Mouse (Mus musculus) T-helper 1 cell (primary cell): ENCODE results near the gene Ddx39b.
"Not testable (repeated sequence)": the region's sequence is repeated elsewhere in the genome, so short reads cannot be mapped to it uniquely, and the experiment has no call there.

Experiments
- in situ Hi-C: fragments of 300-600 bp; cut with MboI, MseI; formaldehyde crosslinking; loops from one replicate; pipeline ENCODE4 v1.15.1; 2025; ENCODE audit warnings: high pct_unique_total_duplicates

Gene Ddx39b

DNA sequence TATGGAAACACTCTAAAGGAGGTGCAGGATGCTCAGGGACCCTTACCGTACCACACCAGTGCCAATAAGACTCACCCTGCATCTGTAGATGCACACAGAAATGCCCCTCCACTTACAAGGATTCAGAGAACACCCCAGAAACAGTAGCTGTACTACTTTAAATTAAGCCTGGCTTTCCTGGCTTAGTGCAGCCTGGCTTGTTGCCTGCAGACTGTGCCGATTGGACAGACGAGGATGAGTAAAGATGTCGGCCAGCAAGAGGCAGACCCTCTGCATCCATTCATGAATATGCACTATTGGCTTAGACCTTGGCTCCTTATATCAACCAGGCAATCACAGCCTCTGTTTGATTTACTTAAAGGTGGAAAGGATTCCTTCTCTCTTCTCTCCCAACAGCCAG, 18.1 kb downstream of the Ddx39b start:
- in situ Hi-C loops = loop anchor here (5.0 kb wide), 1 partner anchor 43 kb away; no protein-coding TSS in a partner anchor

DNA sequence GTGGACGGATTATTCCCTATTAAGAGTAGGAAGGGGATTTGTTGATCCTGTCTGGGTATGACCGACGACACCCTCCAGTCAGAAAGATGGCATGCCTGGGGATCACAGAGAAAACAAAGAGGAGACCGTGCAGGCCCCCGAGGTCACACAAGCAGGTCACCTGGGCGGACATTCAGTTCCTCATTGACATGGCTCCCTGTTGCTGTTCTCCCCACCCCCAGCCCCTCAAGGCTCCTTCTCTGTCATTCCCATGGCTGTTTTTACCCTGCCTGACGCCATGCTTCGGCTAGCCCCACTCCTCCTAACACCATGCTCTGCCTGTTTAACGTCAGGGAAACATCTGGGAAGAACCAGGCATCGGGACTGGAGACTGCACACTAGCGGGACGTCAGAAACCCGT, 20.1 kb downstream of the Ddx39b start:
- in situ Hi-C loops = loop anchor here (5.0 kb wide), 1 partner anchor 41 kb away; no protein-coding TSS in a partner anchor

DNA sequence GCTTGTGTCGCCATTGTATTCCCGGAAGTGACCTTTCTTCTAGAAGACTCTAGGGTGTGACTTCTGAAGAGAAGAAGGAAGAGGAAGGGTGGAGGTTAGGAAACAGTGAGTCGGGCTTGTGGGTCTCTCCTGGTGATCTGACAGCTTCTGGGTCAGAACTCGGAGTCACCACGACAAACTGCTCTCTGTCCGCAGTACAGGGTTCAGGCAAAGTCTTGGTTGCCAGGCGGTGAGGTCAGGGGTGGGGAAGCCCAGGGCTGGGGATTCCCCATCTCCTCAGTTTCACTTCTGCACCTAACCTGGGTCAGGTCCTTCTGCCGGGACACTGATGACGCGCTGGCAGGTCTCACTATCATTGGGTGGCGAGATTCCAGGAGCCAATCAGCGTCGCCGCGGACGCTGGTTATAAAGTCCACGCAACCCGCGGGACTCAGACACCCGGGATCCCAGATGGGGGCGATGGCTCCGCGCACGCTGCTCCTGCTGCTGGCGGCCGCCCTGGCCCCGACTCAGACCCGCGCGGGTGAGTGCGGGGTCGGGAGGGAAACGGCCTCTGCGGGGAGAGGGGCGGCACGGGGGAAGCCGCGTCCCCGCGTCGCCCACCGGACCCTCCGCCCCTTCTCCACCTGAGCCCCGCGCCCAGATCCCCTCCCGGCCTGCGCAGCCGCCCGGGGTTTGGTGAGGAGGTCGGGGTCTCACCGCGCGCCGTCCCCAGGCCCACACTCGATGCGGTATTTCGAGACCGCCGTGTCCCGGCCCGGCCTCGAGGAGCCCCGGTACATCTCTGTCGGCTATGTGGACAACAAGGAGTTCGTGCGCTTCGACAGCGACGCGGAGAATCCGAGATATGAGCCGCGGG, 21.3 kb downstream of the Ddx39b start, which contains the start of gene H2-D1:
Gene H2-D1, plus strand, starts transcription at position 67 of the 859 bp plus-strand sequence.
- in situ Hi-C loops = loop anchor here (5.0 kb wide), 1 partner anchor 39 kb away; no protein-coding TSS in a partner anchor

DNA sequence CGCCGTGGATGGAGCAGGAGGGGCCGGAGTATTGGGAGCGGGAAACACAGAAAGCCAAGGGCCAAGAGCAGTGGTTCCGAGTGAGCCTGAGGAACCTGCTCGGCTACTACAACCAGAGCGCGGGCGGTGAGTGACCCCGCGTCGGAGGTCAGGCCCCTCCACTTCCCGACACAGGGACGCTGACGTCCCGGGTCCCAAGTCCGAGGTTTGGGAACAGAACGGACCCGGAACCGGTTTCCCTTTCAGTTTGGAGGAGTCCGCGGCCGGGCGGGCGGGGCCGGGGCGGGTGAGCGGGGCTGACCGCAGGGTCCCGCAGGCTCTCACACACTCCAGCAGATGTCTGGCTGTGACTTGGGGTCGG, 22.0 kb downstream of the Ddx39b start:
- in situ Hi-C loops = loop anchor here (5.0 kb wide), 1 partner anchor 39 kb away; no protein-coding TSS in a partner anchor

DNA sequence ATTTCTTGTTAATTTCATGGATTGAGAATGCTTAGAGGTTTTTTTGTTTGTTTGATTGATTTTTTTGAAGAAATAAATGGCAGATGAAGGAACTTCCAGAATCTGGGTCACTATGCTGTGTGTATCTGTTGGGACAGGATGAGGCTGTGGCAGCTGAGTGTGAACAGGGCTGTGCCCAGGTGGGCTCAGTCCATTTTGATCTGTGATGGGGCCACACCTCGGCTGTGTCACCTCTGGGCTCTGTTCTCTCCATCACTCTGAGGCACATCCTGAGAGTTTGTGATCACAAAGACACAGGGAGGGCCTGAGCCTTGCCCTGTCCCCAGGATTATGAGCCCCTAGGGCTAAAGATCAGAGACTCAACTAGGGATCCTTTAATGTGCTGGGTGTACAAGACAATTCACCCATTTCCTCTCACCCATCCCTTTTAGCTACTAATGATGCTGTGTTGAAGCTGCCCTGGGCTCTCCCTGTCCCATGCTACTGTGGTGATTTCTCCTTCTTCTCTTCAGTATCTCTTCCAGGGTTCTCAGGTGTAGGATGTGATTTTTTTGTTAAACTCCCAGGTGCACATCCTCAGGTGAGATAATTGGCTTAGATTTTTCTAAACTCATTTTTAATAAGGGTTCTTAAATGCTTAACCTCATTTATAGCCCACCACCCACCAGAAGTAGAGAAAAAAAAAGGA, 26.0 kb downstream of the Ddx39b start:
- in situ Hi-C loops = no loop called here

DNA sequence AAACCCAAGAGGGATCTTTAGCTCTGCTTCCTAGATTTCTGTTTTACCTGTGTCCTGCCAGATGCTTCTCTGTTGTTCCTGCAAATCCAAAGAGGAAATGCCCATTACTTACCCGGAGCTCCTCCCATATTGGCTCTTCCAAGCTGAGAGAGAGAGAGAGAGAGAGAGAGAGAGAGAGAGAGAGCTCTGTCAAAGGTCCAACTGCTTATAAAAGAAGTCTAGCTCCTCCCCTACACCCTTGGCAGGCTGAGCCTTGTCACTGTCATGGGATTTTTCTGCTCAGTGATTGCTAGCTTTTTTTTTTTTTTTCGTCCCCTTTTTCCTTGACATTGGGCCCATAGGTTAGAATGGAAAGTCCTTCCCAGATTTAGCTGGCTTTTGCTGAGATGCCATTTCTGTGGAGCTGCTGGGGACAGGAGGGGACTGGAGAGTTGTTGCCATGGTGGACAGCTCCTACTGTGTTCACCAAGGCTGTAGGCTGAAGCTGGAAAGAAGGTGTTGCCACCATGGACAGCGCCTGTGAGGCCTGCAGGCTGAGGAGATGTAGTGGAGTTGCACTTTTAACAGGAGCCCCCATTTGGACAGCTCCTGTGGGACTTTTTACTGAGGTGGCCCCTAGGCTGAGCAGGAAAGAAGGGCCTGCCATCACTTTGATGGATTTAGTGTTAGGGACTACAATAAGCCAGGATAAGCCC, 28.3 kb downstream of the Ddx39b start:
- in situ Hi-C loops = no loop called here

DNA sequence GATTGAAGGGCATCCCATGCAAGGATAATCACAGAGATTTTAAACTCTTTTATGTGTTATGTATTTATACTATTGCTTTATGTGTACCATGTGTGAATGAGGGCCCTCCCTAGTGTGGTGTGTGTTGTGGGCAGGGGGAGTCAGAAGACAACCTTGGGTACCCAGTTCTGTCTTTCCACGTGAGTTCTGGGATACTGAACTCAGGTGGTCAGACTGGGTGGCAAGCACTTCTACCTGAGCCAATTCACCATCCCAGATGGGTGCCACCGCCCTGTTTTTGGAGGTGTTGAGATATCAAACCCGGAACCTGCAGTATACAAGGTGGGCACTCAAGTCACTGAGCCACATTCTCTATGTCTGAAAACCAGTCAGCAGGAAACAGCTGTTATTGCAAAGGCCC, 30.7 kb downstream of the Ddx39b start:
- in situ Hi-C loops = no loop called here

DNA sequence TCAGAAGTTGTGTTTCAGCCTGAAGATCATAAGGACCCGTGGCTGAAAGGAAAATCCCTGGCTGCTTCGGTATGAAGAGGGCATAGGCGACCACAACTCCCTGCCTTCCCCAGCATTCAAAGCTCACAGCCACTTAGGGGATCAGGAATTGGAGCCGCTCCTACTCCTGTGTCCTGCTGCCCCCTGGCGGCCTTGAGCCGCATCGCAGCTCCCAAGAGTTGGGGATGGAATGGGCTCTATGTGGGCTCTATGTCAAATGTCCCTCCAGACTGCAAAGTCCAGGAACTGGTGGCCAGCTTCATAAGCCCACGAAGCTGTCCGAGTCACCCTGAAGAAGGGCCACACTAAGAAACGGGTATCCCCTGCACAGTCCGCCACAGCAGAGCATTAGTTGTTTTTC, 33.2 kb downstream of the Ddx39b start:
- in situ Hi-C loops = no loop called here

DNA sequence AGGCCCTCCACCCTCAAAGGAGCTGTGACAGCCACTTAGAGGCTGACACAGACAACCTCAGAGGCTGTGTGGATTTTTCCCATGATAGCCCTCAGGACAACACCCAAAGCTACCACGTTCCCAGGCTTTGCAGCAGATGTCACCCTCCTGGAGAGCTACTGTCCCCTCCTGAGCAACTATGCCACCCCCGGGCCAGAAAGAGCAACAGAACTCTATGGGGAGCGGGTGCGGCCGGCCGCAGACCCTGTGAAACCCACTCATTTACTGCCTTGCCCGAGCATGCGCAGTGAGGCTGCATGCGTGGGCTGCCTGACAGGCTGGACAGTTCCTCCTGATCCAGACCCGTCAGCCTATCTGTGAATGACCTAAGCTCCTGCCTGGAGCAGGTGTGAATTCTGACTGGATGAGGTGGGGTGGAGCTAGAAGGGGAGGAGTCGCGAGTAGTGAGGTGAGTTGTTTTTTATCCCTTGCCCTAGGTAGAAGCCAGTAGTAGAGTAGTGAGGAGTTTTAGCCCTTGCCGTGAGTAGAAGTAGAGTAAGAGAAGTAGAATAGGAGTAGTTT, 34.8 kb downstream of the Ddx39b start:
- in situ Hi-C loops = no loop called here

DNA sequence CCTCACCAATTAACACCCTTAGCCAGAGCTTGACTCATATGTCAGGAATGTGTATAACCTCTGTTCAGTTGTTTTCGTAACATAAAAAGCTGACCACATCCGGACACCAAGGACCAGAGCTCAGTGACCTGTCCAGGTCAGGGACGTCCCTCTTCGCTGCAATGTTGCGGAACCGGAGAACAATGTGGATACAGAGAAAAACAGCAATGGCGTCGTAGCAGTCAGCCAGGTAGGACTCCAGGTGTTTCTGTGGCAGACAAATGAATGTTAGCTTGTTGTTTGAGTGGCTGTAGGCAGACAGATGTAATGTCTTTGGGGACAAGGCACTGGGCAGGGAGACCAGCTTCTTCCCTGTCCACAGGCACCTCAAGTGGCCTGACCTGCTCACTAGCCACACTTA, 36.5 kb downstream of the Ddx39b start:
- in situ Hi-C loops = no loop called here

DNA sequence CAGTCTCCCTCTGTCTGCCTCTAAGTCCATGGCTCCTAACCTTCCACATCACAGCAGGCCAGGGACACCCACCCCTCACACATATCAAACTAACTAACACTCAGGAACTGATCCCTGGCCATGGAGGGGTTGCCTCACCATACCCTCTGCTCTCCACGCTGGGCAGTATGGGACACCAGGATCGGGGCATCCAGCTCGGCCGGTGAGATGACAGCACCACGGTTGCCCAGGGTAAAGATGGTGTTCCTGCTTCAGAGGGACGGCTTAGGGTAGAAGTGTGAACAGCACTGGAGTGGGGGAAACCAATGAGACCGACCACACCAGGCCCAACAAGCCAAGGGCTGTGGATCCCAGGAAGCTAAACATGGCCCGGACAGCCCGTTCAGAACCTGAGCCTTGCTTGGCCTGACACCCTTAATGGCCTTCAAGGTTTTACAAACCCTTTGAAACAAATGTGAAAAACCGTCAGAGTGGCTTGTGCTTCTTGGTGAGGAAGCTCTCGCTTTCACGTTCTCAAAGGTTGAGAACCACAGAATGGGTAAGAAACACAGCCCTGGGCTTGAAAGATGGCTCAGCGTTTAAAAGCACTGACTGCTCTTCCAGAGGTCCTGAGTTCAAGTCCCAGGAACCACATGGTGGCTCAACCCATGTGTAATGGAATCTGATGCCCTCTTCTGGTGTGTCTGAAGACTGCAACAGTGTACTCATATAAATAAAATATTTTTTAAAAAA, 37.6 kb downstream of the Ddx39b start:
- in situ Hi-C loops = no loop called here

DNA sequence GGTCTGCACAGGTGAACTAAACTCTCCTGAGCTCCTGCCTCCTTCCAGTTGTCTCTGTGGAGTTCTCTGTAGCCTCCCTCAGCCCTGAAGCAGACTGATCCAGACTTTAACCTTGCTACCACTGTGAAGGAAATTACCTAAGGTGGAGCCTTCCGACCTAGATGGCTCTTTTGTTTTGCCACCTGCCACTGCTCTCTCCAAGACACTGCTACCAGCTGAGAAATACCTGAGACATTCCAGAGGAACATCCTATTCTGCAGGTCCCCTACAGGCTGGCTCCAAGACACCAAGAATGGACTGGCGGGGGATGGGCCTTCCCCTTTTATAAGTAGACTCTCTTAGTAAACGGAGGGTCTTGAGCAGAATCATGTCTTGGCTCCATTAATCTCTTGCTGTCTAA, 38.7 kb downstream of the Ddx39b start:
- in situ Hi-C loops = no loop called here

DNA sequence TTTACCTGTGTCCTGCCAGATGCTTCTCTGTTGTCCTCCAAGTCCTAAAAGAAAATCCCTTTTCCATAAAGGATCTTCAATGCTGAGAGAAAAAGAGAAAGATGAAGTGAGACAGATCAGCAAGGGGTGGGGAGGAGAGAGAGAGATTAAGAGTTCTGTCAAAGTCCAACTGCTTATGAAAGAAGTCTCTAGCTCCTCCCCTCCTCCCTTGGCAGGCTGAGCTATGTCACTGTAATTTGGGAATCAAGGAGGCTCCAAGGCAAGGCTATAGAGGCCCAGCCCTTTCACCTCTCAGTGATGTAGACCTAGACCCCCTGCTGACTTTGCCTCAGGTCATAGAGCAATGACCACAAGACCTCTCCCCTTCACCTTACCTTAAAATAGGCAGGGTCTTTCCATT, 43.9 kb downstream of the Ddx39b start:
- in situ Hi-C loops = no loop called here

DNA sequence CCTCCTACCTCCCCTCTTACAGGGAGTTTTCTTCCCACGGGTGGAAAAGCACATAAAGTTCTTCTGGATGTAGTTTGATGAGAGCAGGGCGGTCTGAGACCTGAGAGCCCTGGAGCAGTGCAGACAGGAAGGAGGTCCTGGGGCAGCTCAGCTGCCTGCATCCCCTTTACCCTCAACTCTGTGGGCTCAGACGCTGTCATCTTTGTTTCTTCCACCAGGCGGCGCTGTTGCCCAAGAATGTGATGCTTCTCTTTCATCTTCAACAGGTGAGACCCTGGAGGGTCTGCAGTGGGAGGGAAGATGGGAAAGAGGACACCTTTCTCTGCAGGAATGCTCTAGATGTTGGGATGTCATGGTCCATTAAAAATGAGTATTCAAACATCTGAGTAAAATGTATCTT, 54.2 kb downstream of the Ddx39b start:
- in situ Hi-C loops = not testable (repeated sequence)

DNA sequence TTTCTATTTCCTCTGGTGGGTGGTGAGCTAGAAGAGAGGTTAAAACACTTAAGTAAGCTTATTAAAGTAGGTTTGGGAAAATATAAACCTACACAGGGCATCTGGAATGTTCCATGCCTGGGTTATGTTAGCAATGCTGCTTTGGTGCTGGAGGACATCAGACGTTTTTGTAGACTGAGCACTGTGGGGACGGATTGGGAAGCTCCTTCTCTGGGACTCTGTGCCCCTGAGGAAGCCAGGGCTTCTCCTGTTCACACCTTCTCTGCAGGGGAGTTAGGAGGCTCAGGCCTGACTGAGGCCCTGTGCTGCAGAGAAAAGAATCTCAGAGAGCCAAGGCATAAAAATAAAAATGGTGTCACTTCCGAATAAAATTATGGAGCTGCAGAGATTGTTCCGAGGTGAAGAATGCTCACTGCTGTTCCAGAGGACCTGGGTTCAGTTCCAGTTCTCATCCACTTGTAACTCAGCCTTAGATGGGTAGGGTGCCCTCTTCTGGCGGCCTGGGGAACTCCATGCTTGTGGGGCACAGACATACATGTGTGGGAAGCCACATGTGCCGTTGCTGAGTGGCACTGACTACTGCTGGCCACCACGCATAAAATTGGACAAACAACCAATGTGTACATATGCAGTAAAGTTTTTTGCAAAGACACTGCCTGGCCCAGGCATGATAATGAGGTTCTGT, 58.9 kb downstream of the Ddx39b start:
- in situ Hi-C loops = loop anchor here (5.0 to 10.0 kb wide), 2 partner anchors 38 to 154 kb away; partner anchors contain the start of gene H2-D1

DNA sequence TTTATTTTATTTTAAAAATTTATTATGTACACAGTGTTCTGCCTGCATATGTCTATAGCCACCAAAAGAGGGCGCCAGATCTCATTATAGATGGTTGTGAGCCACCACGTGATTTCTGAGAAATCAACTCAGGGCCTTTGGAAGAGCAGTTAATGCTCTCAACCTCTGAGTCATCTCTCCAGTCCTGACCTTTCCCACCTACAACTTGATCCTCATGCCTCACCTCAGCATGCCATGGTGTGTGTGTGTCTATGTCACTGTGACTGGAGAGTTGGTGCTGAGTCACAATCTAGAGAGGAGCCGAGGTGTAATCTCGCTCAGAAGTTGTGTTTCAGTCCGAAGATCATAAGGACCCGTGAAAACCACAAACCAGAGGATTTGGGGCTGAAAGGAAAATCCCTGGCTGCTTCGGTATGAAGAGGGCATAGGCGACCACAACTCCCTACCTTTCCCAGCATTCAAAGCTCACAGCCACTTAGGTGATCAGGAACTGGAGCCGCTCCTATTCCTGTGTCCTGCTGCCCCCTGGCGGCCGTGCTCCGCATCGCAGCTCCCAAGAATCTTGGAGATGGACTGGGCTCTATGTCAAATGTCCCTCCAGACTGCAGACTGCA, 60.2 kb downstream of the Ddx39b start:
- in situ Hi-C loops = loop anchor here (5.0 to 10.0 kb wide), 2 partner anchors 39 to 153 kb away; partner anchors contain the start of gene H2-D1

DNA sequence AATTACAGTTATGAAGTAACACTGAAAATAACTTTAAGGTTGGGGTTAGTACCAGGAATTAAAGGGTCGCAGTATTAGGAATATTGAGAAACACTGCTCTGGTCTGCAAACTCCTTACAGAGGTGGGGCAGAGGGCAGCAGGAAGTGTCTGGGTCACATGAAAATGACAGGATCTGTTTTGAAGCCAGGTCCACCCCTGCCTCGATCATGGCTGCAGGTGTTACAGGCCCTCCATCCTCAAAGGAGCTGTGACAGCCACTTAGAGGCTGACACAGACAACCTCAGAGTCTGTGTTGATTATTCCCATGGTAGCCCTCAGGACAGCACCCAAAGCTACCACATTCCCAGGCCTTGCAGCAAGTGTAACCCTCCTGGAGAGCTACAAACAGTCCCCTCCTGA, 61.7 kb downstream of the Ddx39b start:
- in situ Hi-C loops = loop anchor here (5.0 to 10.0 kb wide), 2 partner anchors 41 to 152 kb away; partner anchors contain the start of gene H2-D1
